Mouse (Mus musculus) thymus, postnatal 36 days (tissue): Measurements from ENCODE around the gene Nav2.

Source experiments
- DNase-seq, 2 experiments: peaks; one replicate each; pipeline ENCODE4 v3.0.0; 2022; ENCODE audit warnings: mixed read lengths in 2 of 2

Gene Nav2

GRCm38 (mm10) chr7:49337710-49338109 is 429.2 kb downstream of the Nav2 start:
- no peak for DNase-seq

- DNase-seq: no peak
Observed at GRCm38 (mm10) chr7:49339953-49340352, 431.4 kb downstream of the Nav2 start.

- DNase-seq: no peak
Observed at GRCm38 (mm10) chr7:49341151-49341918, 432.8 kb downstream of the Nav2 start.

GRCm38 (mm10) chr7:49341919-49342529 is 433.5 kb downstream of the Nav2 start:
- DNase-seq: no peak

GRCm38 (mm10) chr7:49342556-49343080 is 434.1 kb downstream of the Nav2 start:
- DNase-seq: no peak

- no peak for DNase-seq
Observed at GRCm38 (mm10) chr7:49343081-49343600, 434.6 kb downstream of the Nav2 start.

GRCm38 (mm10) chr7:49343752-49344484 is 435.4 kb downstream of the Nav2 start:
- DNase-seq: no peak

- no peak for DNase-seq
Observed at GRCm38 (mm10) chr7:49347338-49348272, 439.1 kb downstream of the Nav2 start.

GRCm38 (mm10) chr7:49348636-49349035 is 440.1 kb downstream of the Nav2 start:
- DNase-seq: no peak

GRCm38 (mm10) chr7:49350321-49351007 is 441.9 kb downstream of the Nav2 start:
- DNase-seq: no peak

GRCm38 (mm10) chr7:49351596-49352258 is 443.2 kb downstream of the Nav2 start:
- no peak for DNase-seq

- DNase-seq: no peak
Observed at GRCm38 (mm10) chr7:49357441-49358165, 449.1 kb downstream of the Nav2 start.

- no peak for DNase-seq
Observed at GRCm38 (mm10) chr7:49359120-49359519, 450.6 kb downstream of the Nav2 start.

- no peak for DNase-seq
Observed at GRCm38 (mm10) chr7:49360597-49360996, 452.1 kb downstream of the Nav2 start.

- no peak for DNase-seq
Observed at GRCm38 (mm10) chr7:49361465-49362090, 453.1 kb downstream of the Nav2 start.

GRCm38 (mm10) chr7:49364486-49365162 is 456.1 kb downstream of the Nav2 start:
- DNase-seq: peak; percentile 59 to 78

GRCm38 (mm10) chr7:49368590-49368989 is 460.1 kb downstream of the Nav2 start:
- no peak for DNase-seq

GRCm38 (mm10) chr7:49369006-49369405 is 460.5 kb downstream of the Nav2 start:
- no peak for DNase-seq
